Mouse (Mus musculus): Measurements from ENCODE around the gene Ndrg4.

Gene Ndrg4

DNA sequence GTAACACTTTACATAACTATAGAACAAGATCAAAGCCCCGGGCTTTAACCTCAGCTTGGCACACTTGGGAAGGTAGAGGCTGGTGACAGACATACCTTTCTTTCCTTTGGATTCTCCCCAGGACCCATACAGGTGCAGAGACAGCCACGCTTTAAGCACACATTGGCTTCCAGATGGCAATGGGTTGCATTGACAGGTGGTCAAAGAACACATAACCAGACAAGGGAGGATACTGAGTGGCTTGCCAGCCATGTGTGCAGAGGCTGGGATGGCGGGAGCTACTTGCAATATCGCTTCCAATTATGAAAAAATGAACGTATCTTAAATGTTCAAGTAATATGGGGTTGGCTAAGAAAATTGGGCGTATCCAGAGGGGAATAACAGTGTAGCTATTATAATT is 4.9 kb upstream of the Ndrg4 start:
- in situ Hi-C loops (cut with MboI; ENCODE audit: low pct_unique_long_range_greater_than_20kb in 1 of 2, low sequenced_read_pairs in 2 of 2, unreplicated experiment in 1 of 2), result no loop called here

- in situ Hi-C loops (cut with MboI; ENCODE audit: low pct_unique_long_range_greater_than_20kb in 1 of 2, low sequenced_read_pairs in 2 of 2, unreplicated experiment in 1 of 2), result no loop called here
Measured at GRCm38 (mm10) chr8:95672811-95673210, 4.0 kb upstream of the Ndrg4 start.

GRCm38 (mm10) chr8:95677591-95678023 is 827 bp downstream of the Ndrg4 start:
- in situ Hi-C loops (cut with MboI; ENCODE audit: low pct_unique_long_range_greater_than_20kb in 1 of 2, low sequenced_read_pairs in 2 of 2, unreplicated experiment in 1 of 2), result no loop called here

DNA sequence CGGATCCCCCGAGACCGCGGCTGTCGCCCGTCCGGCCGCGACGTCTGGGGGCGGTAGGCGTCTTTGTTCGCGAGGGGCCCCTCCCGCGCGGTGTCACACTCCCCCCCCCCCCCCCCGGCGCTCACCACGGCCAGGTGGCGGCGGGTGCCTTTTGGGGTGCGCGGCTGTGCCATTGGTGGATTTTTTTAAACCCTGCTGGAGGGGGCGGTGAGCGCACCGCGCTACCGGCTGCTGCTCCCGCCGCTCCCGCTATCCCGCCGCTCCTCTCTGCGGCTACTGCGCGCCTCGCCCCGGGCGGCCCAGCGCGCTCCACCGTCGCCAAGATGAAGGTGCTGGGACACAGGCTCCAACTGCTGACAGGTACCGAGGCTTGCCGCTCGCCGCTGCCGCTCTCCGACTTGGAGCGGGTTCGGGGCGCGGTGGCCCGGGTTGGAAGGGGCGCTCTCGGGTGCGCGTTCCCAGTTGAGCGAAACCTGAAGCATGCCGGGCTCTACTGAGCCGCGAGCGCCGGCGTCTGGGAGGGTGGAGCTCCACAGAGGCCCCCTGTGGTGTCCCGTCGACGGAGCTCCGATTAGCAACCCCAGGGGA is 1.3 kb downstream of the Ndrg4 start:
- in situ Hi-C loops (cut with MboI; ENCODE audit: low pct_unique_long_range_greater_than_20kb in 1 of 2, low sequenced_read_pairs in 2 of 2, unreplicated experiment in 1 of 2), result no loop called here

DNA sequence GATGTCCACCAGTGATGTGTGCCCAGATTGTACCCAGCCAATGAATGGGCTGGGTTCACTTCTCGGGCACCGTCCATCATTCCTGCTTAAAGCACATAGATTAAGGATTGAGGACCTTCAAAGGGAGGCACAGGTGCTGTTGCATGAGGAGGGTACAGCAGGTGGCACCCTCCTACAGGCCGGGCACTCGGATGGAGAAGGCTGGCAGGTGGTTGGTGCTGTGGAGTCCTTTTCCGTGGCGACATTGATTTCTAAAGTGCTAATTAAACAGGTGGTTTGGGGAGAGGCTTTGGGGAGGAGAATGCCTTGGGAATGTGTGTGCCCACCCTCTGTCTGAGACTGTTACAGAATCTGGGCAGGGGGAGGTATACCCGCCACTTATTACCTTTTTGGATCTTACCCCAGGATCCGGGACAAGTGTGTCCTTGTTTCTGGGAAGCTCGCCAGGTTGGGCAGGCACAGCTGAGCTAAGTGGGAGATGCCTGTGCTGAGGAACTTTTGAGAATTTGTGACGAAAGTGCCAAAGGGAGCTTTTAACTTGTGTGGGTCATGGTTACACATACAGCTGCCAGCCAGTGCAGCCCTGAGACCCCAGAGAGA is 11.4 kb downstream of the Ndrg4 start:
- in situ Hi-C loops (cut with MboI; ENCODE audit: low pct_unique_long_range_greater_than_20kb in 1 of 2, low sequenced_read_pairs in 2 of 2, unreplicated experiment in 1 of 2), result no loop called here

- in situ Hi-C loops (cut with MboI; ENCODE audit: low pct_unique_long_range_greater_than_20kb in 1 of 2, low sequenced_read_pairs in 2 of 2, unreplicated experiment in 1 of 2), result no loop called here
Measured at GRCm38 (mm10) chr8:95690929-95691541, 14.3 kb downstream of the Ndrg4 start.

DNA sequence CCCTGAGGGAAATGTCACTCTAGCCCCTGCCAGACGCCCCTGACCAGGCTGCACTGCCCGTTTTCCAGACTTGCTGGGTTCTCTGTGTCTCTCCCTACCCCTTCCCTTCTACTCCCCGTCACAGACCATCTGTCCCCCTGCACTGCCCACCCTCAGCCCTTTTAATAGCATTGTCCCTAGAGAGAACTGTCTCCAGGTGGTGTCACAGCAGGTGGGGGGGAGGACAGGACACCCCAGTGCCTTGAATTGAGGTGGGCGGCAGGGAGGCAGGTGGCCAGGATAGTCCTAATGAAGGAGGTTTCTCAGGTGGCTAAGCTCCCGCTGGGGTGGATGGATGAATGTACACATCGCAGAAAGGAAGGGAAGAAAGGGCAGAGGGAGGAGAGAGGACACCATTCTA is 17.9 kb downstream of the Ndrg4 start:
- in situ Hi-C loops (cut with MboI; ENCODE audit: low pct_unique_long_range_greater_than_20kb in 1 of 2, low sequenced_read_pairs in 2 of 2, unreplicated experiment in 1 of 2), result loop anchor here (5.0 kb wide), 1 partner anchor 92 kb away; no protein-coding TSS in a partner anchor

DNA sequence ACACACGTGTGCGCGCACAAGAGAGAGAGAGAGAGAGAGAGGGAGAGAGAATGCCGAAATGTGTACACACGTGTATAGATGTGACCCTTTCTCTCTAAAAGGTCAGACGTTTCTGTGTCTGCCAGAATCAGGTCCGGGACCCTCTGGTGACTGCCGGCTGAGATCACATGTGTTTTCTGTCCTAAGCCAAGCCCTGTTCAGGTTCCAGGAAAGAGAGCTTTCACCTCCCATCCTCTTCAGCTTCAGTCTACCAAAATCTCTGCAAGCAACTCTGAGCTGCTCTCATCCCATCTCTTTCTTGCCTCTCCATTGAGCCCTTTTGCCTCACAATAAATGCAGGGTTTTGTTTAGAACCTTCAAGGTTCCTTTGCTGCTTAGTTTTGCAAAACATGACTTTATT is 19.9 kb downstream of the Ndrg4 start:
- in situ Hi-C loops (cut with MboI; ENCODE audit: low pct_unique_long_range_greater_than_20kb in 1 of 2, low sequenced_read_pairs in 2 of 2, unreplicated experiment in 1 of 2), result loop anchor here (5.0 kb wide), 1 partner anchor 94 kb away; no protein-coding TSS in a partner anchor

DNA sequence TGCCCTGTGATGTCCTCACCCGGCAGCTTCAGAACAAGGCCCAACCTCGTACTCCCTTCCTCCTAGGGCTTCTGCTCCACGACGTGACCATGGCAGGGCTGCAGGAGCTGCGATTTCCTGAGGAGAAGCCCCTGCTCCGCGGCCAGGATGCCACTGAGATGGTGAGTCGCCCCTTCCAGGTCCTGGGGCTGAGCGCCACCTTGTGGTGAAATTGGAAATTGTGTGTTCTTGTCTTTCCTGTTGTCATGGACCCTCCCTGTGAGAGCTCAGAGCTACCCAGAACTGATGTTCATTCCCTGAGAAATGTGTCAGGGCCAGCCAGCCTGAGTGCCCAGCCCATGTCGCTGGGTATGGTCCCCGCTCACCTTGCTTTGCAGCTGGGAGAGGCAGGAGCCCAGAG is 20.3 kb downstream of the Ndrg4 start:
- in situ Hi-C loops (cut with MboI; ENCODE audit: low pct_unique_long_range_greater_than_20kb in 1 of 2, low sequenced_read_pairs in 2 of 2, unreplicated experiment in 1 of 2), result loop anchor here (5.0 kb wide), 1 partner anchor 95 kb away; no protein-coding TSS in a partner anchor

- in situ Hi-C loops (cut with MboI; ENCODE audit: low pct_unique_long_range_greater_than_20kb in 1 of 2, low sequenced_read_pairs in 2 of 2, unreplicated experiment in 1 of 2), result loop anchor here (5.0 kb wide), 1 partner anchor 96 kb away; no protein-coding TSS in a partner anchor
Measured at GRCm38 (mm10) chr8:95698179-95698578, 21.4 kb downstream of the Ndrg4 start.

GRCm38 (mm10) chr8:95700282-95700681 is 23.5 kb downstream of the Ndrg4 start:
- in situ Hi-C loops (cut with MboI; ENCODE audit: low pct_unique_long_range_greater_than_20kb in 1 of 2, low sequenced_read_pairs in 2 of 2, unreplicated experiment in 1 of 2), result no loop called here

- in situ Hi-C loops (cut with MboI; ENCODE audit: low pct_unique_long_range_greater_than_20kb in 1 of 2, low sequenced_read_pairs in 2 of 2, unreplicated experiment in 1 of 2), result no loop called here
Measured at GRCm38 (mm10) chr8:95701809-95702208, 25.0 kb downstream of the Ndrg4 start.

DNA sequence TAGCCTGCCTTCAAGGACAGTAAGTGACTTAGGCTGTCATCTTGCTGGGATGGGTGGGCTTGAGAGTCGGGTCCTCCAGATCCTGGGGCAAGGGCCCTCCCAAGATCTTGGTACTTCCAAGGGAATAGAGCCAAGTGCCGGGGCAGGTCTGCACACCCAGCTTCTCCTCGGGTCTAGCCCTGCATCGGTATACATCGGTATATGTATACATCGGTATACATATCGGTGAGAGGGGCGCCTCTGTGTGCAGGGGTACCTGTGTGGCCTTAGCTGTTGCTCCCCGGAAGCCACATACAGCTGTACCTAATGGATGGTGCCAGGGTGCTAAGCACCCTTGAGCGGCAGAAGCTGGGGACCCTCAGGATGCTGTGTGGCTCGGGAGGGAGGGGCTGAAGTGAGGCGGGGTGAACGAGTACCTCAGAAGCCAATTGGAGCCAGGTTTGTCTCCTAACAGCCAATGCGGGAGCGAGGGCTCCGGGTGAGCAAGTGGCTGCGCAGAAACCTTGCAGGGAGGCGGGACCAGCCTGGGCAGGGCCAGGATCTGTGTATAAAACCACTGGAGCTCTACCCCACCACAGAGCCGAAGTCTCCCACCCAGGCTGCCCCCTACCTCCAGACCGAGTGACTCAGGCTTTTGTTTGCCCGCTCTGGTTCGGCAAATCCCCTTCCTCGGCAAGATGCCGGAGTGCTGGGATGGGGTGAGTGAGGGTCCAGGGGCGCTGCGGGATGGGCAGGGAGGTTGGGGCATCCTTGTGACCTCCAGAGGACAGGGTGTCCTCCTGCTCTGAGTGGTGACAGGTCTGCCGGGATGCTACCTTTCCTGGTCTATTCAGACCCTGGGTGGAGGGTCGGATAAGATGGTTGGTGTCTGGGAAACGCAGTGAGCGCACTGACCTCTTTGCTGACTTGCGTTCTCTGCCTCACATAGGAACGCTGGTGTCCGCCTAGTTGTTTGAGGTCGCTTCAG is 26.0 kb downstream of the Ndrg4 start:
- in situ Hi-C loops (cut with MboI; ENCODE audit: low pct_unique_long_range_greater_than_20kb in 1 of 2, low sequenced_read_pairs in 2 of 2, unreplicated experiment in 1 of 2), result no loop called here

GRCm38 (mm10) chr8:95703461-95704260 is 26.9 kb downstream of the Ndrg4 start:
- in situ Hi-C loops (cut with MboI; ENCODE audit: low pct_unique_long_range_greater_than_20kb in 1 of 2, low sequenced_read_pairs in 2 of 2, unreplicated experiment in 1 of 2), result no loop called here

DNA sequence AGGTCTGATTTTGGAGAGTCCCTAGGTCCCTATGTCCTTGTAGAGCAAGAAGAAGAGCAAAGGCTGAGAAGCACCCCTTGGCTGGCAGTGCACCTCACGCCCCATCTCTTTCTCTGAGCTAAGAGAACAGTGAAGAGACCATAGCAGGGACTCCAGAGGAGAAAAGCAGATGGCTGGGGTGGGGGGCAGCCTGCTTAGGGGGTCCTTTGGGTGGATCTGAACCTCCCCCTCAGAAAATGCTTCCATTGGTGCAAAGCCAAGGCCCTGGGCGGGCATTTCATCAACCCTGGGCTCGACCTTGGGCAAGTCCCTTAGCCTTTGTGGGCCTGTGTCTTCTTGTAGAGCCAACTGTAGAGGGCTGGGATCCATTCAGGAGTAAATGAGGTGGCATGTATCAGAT is 27.8 kb downstream of the Ndrg4 start:
- in situ Hi-C loops (cut with MboI; ENCODE audit: low pct_unique_long_range_greater_than_20kb in 1 of 2, low sequenced_read_pairs in 2 of 2, unreplicated experiment in 1 of 2), result no loop called here

- in situ Hi-C loops (cut with MboI; ENCODE audit: low pct_unique_long_range_greater_than_20kb in 1 of 2, low sequenced_read_pairs in 2 of 2, unreplicated experiment in 1 of 2), result no loop called here
Measured at GRCm38 (mm10) chr8:95709579-95709978, 32.8 kb downstream of the Ndrg4 start.

- in situ Hi-C loops (cut with MboI; ENCODE audit: low pct_unique_long_range_greater_than_20kb in 1 of 2, low sequenced_read_pairs in 2 of 2, unreplicated experiment in 1 of 2), result no loop called here
Measured at GRCm38 (mm10) chr8:95711029-95711428, 34.2 kb downstream of the Ndrg4 start.

GRCm38 (mm10) chr8:95712395-95712794 is 35.6 kb downstream of the Ndrg4 start:
- in situ Hi-C loops (cut with MboI; ENCODE audit: low pct_unique_long_range_greater_than_20kb in 1 of 2, low sequenced_read_pairs in 2 of 2, unreplicated experiment in 1 of 2), result no loop called here
